Mouse (Mus musculus): ENCODE measurements around the gene Dok3. TPM values are rescaled to one million over a fixed set of nuclear protein-coding genes. Genes with fewer than 3 reads are reported as not detected.

The Dok3 gene
- total RNA-seq, 1 experiment from 2014 or later = 104 TPM

DNA sequence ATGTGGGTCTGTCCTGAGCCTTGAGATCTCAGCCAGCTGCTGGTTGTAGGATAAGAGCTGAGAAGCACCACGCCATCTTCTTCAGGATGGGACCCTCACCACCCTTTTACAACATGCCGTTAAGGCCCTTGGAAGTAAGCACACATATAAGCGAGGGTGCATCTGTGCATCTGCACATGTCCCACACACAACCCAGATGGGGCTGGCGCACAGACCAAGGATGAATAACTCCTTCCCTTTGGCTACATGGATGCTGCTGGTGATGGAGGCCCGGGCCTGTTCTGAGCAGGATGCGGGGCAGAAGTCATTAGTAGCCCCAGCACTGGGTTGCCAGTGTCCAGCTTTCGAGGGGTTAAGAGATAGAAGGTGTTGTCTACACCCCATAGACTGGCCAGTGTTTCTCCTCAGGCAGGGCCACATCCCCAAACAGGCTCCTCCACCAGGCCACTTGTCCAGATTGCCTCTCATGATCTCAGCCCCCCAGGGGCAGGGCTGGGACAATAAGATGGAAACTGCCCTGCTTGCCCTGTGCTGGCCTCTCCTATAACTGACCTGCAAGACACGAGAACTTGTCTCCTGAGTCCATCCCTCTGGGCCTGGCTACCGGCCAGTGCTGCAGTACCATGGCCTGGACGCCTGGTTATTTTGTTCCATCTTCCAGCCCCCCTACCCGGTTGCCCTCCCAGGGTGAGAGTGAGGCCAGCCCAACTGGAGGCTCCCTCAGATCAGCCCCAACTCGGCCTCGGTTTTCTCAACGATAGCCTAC lies 42.9 kb downstream of the Dok3 start:
- no peak for ATAC-seq (replicated peaks; ENCODE audit: insufficient number of reproducible peaks, low FRiP score, low TSS enrichment, poor library complexity, severe bottlenecking)

DNA sequence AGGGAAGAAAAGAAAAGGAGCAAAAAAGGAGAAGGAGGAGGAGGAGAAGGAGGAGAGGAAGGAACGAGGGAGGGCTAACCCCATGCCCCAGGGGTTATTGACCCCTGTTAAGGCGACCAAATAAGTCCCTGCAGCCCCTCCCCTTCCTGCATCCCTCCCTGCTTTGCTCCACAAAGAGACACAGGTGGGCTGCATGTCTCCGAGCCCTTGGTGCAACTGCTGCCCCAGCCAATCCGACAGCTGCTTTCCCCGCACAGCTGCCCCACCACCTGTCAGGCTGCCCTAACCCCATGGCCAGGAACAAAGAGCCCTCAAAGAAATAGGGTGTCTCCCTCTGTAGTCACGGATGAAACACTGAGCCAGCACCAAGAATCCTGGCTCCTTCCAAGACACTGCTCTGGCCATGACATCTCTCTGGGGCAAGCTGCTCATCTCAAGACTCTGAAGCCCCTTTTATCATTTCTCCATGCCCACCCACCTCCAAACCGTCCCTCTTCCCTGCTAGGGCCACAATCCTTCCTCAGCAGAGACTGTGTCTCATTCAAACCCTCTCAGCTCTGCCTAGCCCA lies 44.5 kb downstream of the Dok3 start:
- no peak for ATAC-seq (replicated peaks; ENCODE audit: insufficient number of reproducible peaks, low FRiP score, low TSS enrichment, poor library complexity, severe bottlenecking)

DNA sequence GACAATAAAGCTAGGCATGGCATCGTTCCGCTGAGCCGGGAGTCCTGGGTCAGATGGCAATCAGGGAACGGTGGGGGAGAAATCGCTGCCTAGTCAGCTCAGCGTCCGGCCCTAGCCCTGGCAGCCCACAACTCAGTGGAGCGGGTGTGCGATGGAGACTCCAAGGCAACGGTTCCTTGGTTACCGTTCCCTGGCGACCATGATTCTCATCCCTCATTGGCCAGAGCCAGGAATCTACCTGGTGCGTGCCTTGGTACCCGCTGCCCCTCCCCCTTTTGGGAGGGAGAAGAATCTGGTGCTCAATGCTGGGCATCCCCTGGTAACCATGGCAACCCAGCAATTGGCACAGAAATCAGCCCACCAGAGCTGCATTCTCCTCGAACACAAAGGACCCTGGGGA lies 45.5 kb downstream of the Dok3 start:
- no peak for ATAC-seq (replicated peaks; ENCODE audit: insufficient number of reproducible peaks, low FRiP score, low TSS enrichment, poor library complexity, severe bottlenecking)

DNA sequence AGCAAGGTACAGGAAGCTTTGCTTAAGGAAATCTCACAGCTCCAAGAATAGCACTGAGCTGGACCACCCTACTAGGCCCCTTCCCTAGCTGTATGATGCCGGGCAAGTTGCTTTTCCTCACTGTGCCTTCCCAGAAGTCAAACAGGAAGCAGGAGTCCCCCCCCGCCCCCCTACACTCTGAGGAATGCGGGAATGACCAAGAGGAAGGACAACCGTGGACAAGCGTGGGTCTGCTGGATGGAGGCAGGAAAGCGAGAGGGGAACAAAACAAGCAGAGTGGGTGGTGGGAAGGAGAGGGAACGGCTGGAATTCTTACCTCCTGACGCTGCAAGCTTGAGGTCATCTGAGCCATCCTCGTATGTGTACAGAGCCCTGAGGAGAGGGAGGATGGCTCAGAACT lies 46.0 kb downstream of the Dok3 start:
- no peak for ATAC-seq (replicated peaks; ENCODE audit: insufficient number of reproducible peaks, low FRiP score, low TSS enrichment, poor library complexity, severe bottlenecking)

DNA sequence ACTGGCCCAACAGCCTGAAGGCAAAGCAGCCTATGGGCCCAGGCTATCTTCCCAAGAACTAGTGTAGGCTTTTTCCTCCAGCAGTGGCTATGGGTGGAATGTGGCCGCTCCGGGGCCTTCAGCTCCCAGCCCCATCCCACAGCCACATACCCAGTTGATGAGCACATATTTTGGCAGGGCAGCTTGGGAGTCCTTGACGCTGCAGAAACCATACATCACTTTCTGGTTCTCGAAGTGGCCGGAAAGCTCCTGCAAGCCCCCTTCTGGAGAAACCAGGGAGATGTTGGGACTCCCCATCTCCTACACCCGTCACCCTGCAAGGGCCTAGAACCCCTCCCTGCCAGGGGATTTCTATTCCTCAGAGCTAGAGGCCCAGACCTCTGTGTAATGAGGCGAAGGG lies 46.6 kb downstream of the Dok3 start:
- no peak for ATAC-seq (replicated peaks; ENCODE audit: insufficient number of reproducible peaks, low FRiP score, low TSS enrichment, poor library complexity, severe bottlenecking)

DNA sequence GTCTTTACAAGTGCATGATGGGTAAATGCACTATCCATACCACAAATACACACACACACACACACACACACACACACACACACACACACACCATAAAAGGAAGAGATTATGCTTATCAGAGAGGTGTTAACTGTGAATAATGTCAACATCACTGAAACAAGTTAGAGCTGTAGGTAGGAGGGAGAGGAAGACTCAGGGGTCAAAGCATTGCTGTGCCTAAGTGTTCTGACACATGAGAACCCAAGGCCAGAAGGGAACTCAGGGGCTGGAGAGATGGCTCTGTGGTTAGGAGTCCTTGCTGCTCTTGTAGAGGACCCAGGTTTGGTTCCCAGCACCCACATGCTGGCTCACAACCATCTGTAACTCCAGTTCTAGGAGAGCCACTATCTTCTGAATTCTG lies 49.2 kb downstream of the Dok3 start:
- ATAC-seq (replicated peaks; ENCODE audit: insufficient number of reproducible peaks, low FRiP score, low TSS enrichment, poor library complexity, severe bottlenecking) = no peak

DNA sequence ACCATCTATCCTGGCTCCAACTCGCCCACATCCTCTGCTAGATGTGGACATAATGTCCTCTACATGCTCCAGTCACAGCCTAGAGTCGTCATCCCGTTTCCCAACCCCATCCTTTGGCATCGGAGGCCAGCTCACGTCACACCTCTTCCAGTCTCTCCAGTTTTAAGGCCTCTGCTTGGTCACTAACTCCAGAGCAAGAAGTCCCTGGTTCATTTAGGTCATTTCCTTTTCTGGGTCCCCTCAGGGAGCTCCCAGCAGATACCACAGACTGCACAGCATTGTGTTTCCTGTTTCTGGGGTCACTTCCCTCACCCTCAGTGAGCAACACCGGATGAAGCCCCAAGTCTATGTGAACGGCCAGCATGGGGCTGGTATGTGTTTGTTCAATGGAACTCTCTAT lies 50.1 kb downstream of the Dok3 start:
- peak; percentile 48 for ATAC-seq (replicated peaks; ENCODE audit: insufficient number of reproducible peaks, low FRiP score, low TSS enrichment, poor library complexity, severe bottlenecking)

DNA sequence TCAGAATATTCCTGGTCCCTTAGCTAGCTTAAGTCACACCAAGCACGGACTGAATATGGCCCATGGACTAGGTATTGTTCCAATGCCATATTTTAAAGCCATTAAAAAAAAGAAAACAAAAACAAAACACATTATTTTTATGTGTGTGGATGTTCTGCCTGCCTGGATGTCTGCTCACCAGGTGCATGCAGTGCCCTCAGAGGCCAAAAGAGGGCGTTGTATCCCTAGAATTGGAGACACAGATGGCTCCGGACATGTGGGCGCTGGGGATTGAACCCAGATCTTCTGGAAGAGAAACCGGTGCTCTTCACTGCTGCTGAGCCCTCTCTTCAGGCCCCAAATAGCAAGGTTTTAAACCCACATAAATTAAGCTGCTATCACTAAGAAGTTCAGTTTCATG lies 51.1 kb downstream of the Dok3 start:
- no peak for ATAC-seq (replicated peaks; ENCODE audit: insufficient number of reproducible peaks, low FRiP score, low TSS enrichment, poor library complexity, severe bottlenecking)

DNA sequence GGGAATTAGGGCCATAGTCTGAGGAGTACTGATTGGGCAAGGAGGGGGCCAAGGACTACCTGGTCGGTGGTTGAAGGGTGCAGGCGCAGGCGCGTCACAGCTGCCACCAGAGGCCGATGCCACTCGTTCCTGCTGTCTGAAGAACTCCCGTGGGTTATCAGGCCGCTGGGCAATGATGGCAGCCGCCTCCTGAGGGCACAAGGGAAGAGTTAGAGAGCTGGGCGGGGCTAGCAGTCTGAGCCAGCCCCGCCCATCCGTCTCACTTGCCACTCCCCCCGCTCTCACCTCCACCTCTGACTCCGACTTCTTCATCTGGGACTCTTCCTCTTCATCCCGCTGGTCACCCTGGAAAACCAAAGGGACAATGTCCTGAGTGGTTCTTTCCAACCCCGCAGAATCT lies 51.6 kb downstream of the Dok3 start:
- ATAC-seq (replicated peaks; ENCODE audit: insufficient number of reproducible peaks, low FRiP score, low TSS enrichment, poor library complexity, severe bottlenecking) = no peak

DNA sequence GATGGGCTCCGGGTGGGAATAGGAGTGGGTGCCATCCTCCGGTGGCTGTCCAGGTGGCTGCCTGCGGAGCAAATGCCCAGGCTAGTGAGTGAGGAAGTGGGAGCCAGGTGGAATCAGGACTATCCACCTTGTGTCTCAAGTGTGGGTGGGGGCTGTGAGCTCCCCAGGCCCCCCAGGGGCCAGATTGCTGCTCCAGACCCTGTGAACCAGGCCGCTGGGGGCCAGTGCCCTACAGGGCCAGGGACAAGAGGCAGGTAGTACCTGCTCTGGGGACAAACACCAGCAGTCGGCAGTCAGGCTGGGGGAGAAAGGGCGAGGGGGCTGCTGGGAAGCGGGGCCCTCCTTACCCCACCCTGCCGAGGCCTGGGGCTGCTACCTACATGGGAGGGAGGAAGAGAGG lies 52.8 kb downstream of the Dok3 start:
- no peak for ATAC-seq (replicated peaks; ENCODE audit: insufficient number of reproducible peaks, low FRiP score, low TSS enrichment, poor library complexity, severe bottlenecking)

DNA sequence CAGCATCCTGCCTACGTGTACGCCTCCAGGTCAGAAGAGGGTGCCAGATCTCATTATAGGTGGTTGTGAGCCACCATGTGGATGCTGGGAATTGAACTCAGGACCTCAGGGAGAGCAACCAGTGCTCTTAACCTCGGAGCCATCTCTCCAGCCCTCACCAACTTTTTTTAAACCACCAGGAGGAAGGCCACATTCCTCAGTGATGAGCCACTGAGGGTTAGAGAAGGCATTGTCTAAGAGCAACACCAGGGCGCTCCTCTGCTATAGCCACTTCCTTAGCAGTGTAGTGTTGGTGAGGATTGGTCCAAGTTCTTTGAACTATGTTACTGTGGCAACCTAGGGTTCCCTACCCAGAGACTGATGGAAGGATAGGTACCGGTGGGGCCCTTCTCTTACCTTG lies 53.3 kb downstream of the Dok3 start:
- ATAC-seq (replicated peaks; ENCODE audit: insufficient number of reproducible peaks, low FRiP score, low TSS enrichment, poor library complexity, severe bottlenecking) = no peak

DNA sequence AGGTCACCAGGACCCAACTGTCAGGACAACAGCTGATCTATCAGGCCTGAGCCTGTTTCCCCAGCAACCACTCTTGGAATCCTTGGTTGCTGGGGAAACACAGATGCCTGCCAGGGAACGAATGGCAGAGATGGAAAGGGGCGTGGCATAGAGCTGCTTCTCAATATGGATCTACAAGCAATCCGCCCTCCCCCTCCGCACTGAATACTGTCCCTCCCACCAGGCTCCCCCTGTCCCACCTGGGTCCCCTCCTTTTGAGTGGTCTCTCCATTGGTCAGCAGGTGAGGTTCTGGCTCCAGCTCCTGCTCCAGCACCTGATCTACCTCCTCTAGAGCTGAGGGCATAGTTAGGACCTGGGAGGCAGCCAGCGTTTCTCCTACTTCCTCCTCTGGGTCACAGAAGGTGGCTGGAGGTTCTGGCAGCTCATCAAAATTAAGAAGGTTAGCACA lies 54.5 kb downstream of the Dok3 start:
- ATAC-seq (replicated peaks; ENCODE audit: insufficient number of reproducible peaks, low FRiP score, low TSS enrichment, poor library complexity, severe bottlenecking) = no peak

DNA sequence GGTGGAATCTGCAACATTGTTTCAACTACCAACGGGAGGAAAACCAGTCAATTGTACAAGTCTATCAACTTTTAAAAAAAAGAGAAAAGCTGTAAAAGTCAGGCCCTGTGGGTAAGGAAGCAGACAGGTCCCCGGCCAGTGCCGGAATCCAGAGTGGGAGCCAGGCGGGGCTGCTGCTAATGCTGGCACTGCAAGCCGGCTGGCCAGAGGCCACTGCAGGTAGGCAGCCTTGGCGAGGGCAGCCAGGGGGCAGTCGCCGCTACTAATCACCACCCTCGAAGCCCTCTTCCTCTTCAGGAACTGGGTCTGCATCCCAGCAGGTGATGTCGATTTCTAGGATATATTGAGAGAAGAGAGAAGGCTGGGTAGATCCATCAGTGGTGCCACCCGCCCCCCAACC lies 55.1 kb downstream of the Dok3 start:
- no peak for ATAC-seq (replicated peaks; ENCODE audit: insufficient number of reproducible peaks, low FRiP score, low TSS enrichment, poor library complexity, severe bottlenecking)

Other genes starting within 250 kb of the Dok3 start
- gene Prelid1, start 208.8 kb downstream of the Dok3 start, total RNA-seq (2017) = 47.7 to 91.3 TPM (median 68.5 TPM) in 3 replicates
- gene Rab24, start 207.3 kb downstream of the Dok3 start, total RNA-seq (2017) = 23.6 to 34.8 TPM (median 29.4 TPM) in 3 replicates
- 1.3 to 2.0 TPM (median 1.4 TPM) in 3 replicates for gene Mxd3, start 199.5 kb downstream of the Dok3 start, total RNA-seq (2017)
- 85.3 to 97.5 TPM (median 91.3 TPM) in 3 replicates for gene Lman2, start 166.5 kb downstream of the Dok3 start, total RNA-seq (2017)
- 21.8 to 43.9 TPM (median 40.8 TPM) in 3 replicates for gene Rgs14, start 159.6 kb downstream of the Dok3 start, total RNA-seq (2017)
- gene Slc34a1, start 131.1 kb downstream of the Dok3 start, total RNA-seq (2017) = not detected in 3 replicates
- gene Pfn3, start 114.1 kb downstream of the Dok3 start, total RNA-seq (2017) = not detected in 3 replicates
- gene F12, start 102.5 kb downstream of the Dok3 start, total RNA-seq (2017) = 0.11 to 0.95 TPM in 2 of 3 replicates, not detected in the other
- gene Grk6, start 84.2 kb downstream of the Dok3 start, total RNA-seq (2017) = 179 to 219 TPM (median 207 TPM) in 3 replicates
- 2.2 to 3.8 TPM in 2 of 3 replicates, not detected in the other for gene Prr7, start 65.0 kb downstream of the Dok3 start, total RNA-seq (2017)
- gene Dbn1, start 41.2 kb downstream of the Dok3 start, total RNA-seq (2017) = 0.58 TPM in 1 of 3 replicates, not detected in the others
- gene Pdlim7, start 15.6 kb downstream of the Dok3 start, total RNA-seq (2017) = 4.7 to 13.5 TPM (median 10.5 TPM) in 3 replicates
- 67.7 to 76.2 TPM (median 71.8 TPM) in 3 replicates for gene Ddx41, start 7.4 kb upstream of the Dok3 start, total RNA-seq (2017)
- 37.8 to 73.6 TPM (median 40.6 TPM) in 3 replicates for gene Fam193b, start 41.8 kb upstream of the Dok3 start, total RNA-seq (2017)
- gene Tmed9, start 44.4 kb upstream of the Dok3 start, total RNA-seq (2017) = 150 to 192 TPM (median 183 TPM) in 3 replicates
- gene B4galt7, start 70.6 kb upstream of the Dok3 start, total RNA-seq (2017) = 23.1 to 47.1 TPM (median 26.2 TPM) in 3 replicates
- 26.6 to 41.4 TPM (median 37.6 TPM) in 3 replicates for gene Caml, start 93.7 kb upstream of the Dok3 start, total RNA-seq (2017)
- gene Ddx46, start 105.7 kb upstream of the Dok3 start, total RNA-seq (2017) = 123 to 183 TPM (median 145 TPM) in 3 replicates
- gene B230219D22Rik, start 163.8 kb upstream of the Dok3 start, total RNA-seq (2017) = 37.5 to 51.1 TPM (median 49.4 TPM) in 3 replicates
- gene Txndc15, start 185.4 kb upstream of the Dok3 start, total RNA-seq (2017) = 27.3 to 47.8 TPM (median 47.6 TPM) in 3 replicates
- gene Pcbd2, start 198.1 kb upstream of the Dok3 start, total RNA-seq (2017) = 18.4 to 47.8 TPM (median 21.5 TPM) in 3 replicates

Measured in monocyte, adult 5-6 weeks (primary cell).